Mouse (Mus musculus) T-helper 17 cell (primary cell): ENCODE data around the gene Lancl1.

Experiments
- in situ Hi-C, 2 experiments: fragments of 300-600 bp; cut with MboI, MseI; formaldehyde crosslinking; loops; 1 replicate in 1 of 2; 2 replicates in 1 of 2; pipeline ENCODE4 v1.15.1; 2025; ENCODE audit warnings: high pct_unique_total_duplicates in 2 of 2

Gene Lancl1

DNA sequence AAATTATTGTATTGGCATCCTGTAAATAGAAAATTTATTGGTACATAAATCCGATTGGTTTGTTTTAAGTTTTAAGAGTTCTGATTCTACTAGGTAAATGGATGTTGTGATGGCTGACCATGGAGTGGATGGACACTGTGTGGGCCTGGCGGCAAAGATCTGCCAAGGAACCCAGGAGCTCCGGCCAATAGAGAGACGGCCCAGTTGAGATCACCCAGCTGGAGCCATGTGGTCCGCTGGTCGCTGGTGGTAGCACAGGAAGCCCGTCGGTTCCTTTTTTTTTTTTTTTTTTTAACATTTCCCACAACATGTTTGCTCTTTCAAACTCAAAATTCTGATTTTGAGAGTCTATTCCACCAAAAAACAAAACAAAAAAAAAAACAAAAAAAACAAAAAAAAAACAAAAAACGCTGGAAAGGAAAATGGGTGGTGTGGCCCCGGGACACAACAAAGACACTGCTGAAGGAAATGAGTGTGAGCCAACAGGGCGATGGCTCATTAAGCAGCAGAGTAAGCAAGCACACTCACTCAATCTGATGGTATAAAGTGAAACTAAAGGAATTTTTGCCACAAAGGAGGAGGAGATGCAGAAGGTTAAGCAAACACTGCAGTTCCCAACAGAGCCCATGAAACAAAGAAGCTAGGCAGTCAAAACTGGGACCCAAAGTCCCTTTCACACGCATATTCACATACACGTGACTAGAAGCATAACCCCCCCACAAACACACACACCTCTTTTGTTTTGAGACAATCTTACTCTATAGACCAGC is 21.4 kb downstream of the Lancl1 start:
- in situ Hi-C loops, result no loop called here

- in situ Hi-C loops, result no loop called here
Observed at GRCm38 (mm10) chr1:67014205-67014604, 24.5 kb downstream of the Lancl1 start.

GRCm38 (mm10) chr1:67010520-67010919 is 28.2 kb downstream of the Lancl1 start:
- in situ Hi-C loops, result no loop called here

DNA sequence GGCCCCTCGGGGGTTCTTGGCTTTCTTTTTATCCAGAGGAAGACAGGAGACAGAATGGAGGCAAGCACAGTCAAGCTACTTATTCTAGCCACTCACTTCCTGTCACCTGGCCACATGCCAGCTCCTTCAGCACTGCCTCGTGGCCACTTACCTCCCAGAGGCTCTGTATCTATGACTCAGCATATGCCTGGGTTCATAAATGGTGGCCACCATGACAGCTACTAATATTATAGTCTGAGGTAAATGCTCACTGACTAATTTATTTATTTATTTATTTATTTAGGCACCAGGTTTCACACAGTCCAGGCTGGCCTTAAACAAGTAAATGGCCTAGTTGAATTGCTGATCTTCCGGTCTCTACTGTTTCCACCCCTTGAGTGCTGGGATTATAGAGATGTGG is 35.0 kb downstream of the Lancl1 start:
- in situ Hi-C loops, result no loop called here

DNA sequence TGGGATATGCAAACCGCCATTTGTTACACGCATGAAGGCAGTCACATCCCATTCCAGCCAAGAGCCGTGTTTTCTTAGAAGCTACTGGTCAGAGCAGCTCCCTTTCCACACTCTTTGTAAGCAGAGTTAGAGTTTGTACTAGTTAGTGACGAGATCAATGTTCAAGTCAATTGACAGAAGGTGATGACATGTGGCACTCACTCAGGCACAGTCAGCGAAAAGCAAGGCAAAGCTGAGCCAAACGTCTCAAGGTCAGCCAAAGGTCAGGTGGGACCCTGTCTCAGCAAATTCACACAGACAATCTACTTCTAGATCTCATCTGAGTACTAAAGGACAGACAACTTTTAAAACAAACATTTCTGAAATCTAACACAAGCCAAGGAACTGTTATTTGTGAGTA is 36.4 kb downstream of the Lancl1 start:
- in situ Hi-C loops, result no loop called here

- in situ Hi-C loops, result no loop called here
Observed at GRCm38 (mm10) chr1:67001367-67001766, 37.3 kb downstream of the Lancl1 start.

DNA sequence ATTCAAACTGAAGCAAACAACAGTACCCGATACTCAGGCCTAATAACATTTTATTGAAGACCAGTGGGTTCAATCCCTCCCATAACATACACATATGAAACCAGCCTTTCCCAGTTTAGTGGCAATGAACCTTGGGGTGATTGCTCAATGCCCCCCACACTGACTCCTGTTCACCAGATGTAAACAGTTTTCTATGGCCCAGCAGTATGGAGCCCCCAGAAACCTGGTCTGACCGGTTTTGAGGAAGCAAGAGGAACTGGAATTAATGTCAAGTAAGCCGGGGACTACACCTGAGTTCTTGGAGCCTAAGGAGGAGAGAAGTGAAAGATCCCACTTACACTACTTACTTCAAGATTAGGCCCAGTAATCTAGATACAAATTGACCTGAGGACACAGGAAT is 38.2 kb downstream of the Lancl1 start:
- in situ Hi-C loops, result no loop called here

DNA sequence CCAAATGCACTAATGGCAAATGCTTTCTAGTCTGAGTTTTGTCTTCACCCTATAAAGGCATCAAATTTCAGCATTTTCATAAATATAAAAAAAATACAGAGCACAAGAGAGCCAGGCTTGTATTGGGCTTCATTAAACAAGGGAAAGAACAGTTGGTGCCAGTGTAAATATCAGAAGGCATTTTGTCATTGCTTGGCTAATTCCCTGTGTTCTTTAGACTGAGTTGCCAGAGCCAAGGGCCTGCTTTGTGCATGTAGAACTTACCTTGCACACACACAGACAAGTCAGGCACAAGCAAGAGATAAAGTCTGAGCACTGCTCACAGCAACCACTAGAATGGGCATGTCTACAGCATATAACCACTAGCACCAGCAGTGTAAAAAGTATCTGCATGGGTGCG is 40.1 kb downstream of the Lancl1 start:
- in situ Hi-C loops, result no loop called here

GRCm38 (mm10) chr1:66998188-66998587 is 40.5 kb downstream of the Lancl1 start:
- in situ Hi-C loops, result no loop called here

GRCm38 (mm10) chr1:66996819-66997218 is 41.9 kb downstream of the Lancl1 start:
- in situ Hi-C loops, result no loop called here

- in situ Hi-C loops, result loop anchor here in 1 of 2 experiments (5.0 kb wide), 1 partner anchor 95 kb away; no protein-coding TSS in a partner anchor
Observed at GRCm38 (mm10) chr1:66992764-66993163, 45.9 kb downstream of the Lancl1 start.

- in situ Hi-C loops, result no loop called here
Observed at GRCm38 (mm10) chr1:66987558-66988190, 51.0 kb downstream of the Lancl1 start.

- in situ Hi-C loops, result no loop called here
Observed at GRCm38 (mm10) chr1:66985906-66986305, 52.8 kb downstream of the Lancl1 start.

DNA sequence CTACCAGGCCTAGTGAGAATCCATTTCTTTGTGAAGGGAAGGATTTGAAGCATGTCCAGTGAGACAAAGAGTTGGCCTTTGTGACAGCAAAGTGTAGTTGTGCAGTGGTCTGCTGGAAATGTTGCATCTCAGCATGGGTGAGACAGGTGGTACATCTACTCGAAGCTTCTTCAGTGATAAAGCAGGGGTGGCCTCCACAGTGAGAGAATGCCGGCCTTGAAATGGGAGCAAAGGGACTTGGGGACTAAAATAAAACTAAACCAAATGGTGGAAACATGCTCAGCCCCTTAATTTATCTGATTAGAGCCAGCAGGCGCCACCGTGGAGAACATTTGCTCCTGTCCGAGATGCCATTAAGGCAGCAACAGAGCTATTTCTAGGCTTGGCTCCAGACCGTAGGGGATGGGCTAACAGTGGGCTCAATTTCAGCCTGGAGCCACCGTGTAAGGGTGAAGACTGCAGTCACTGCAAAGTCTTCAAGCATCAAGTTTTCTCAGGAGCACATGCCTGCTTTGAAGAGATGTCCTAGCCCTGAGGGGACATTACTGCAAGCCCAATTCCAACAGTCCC is 53.5 kb downstream of the Lancl1 start:
- in situ Hi-C loops, result no loop called here

- in situ Hi-C loops, result no loop called here
Observed at GRCm38 (mm10) chr1:66980129-66980528, 58.5 kb downstream of the Lancl1 start.

- in situ Hi-C loops, result no loop called here
Observed at GRCm38 (mm10) chr1:66975456-66975855, 63.2 kb downstream of the Lancl1 start.

- in situ Hi-C loops, result no loop called here
Observed at GRCm38 (mm10) chr1:66964857-66965256, 73.8 kb downstream of the Lancl1 start.

- in situ Hi-C loops, result no loop called here
Observed at GRCm38 (mm10) chr1:66960536-66961243, 78.0 kb downstream of the Lancl1 start.

- in situ Hi-C loops, result no loop called here
Observed at GRCm38 (mm10) chr1:66957361-66957760, 81.3 kb downstream of the Lancl1 start.

DNA sequence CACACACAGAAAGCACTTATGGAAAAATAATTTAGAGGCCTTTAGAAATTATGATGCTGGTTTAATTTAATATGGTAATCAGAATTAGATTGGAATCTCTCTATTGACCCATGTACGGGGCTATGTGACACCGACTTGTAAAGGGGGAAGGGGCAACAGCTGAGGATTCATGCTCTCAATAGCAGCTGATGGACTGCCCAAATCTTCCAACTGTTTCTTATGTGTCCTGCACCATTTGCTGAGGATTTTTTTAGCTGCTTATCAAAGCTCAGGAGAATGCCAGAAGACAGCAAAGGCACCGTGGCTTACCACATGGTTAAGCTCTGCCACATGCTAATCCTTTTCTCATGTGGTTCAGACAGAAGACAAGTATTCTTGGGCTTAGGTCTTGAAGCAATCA is 87.6 kb downstream of the Lancl1 start:
- in situ Hi-C loops, result no loop called here
